Mouse (Mus musculus) forebrain, embryonic 13.5 days (tissue): ENCODE results near the gene Atr. TPM values are rescaled to one million over a fixed set of nuclear protein-coding genes. Genes with fewer than 3 reads are reported as not detected.
A peak's percentile ranks its signal among the peaks of the same experiment; 100 is the strongest.
"Not testable (repeated sequence)": the region's sequence is repeated elsewhere in the genome, so short reads cannot be mapped to it uniquely, and the experiment has no call there.

ENCODE experiments used
- ATAC-seq: fragments of 200-750 bp; cut with Nextera tagmentation; 2 replicates; pipeline ENCODE4 v1.8.0; 2017
- H3K27ac ChIP-seq: fragments of 300-500 bp; sonication (generic); 2 replicates; pipeline ENCODE4 v1.5.1; 2015; ENCODE audit warnings: inconsistent platforms, mild to moderate bottlenecking, moderate library complexity
- H3K27me3 ChIP-seq: fragments of 300-500 bp; sonication (generic); 2 replicates; pipeline ENCODE4 v1.6.1; 2015; ENCODE audit warnings: mild to moderate bottlenecking, inconsistent platforms
- H3K36me3 ChIP-seq: fragments of 300-500 bp; sonication (generic); 2 replicates; pipeline ENCODE4 v1.6.1; 2015; ENCODE audit warnings: mild to moderate bottlenecking, inconsistent platforms; ENCODE audit not compliant: poor library complexity, severe bottlenecking
- H3K4me1 ChIP-seq: fragments of 300-500 bp; sonication (generic); 2 replicates; pipeline ENCODE4 v1.6.1; 2015; ENCODE audit warnings: inconsistent platforms
- H3K4me2 ChIP-seq: fragments of 300-500 bp; sonication (generic); 2 replicates; pipeline ENCODE4 v1.6.1; 2015; ENCODE audit warnings: inconsistent platforms, mild to moderate bottlenecking, moderate library complexity
- H3K4me3 ChIP-seq: fragments of 300-500 bp; sonication (generic); 2 replicates; pipeline ENCODE4 v1.5.1; 2015; ENCODE audit warnings: mild to moderate bottlenecking, inconsistent platforms
- H3K9ac ChIP-seq: fragments of 300-500 bp; sonication (generic); 2 replicates; pipeline ENCODE4 v1.6.1; 2015; ENCODE audit warnings: mild to moderate bottlenecking, inconsistent platforms
- H3K9me3 ChIP-seq: fragments of 300-500 bp; sonication (generic); replicated peaks from 2 replicates; pipeline ENCODE4 v1.6.1; 2016; ENCODE audit warnings: inconsistent platforms
- WGBS: fragments of 180-500 bp; shearing (Covaris S2); methylation state at CpG from one replicate; pipeline ENCODE4 v1.1.7; 2015; 5-methylcytosine and 5-hydroxymethylcytosine counted together
- polyA plus RNA-seq: library from polyadenylated mRNA; unstranded; fragments of >200 nt; fragmentation: Nextera tagmentation; extraction: Ambion mirVana; gene quantifications from 2 replicates; pipeline ENCODE4 v1.2.1, GENCODE M21; 2015

Atr gene
- polyA plus RNA-seq, 1 experiment from 2014 or later, result 17.4 TPM

GRCm38 (mm10) chr9:95954226-95954584 is 96.8 kb downstream of the Atr start:
- H3K36me3 ChIP-seq, result peaks cover 13% of the 10 kb centered on the region; the same call in 1 of the 2 replicates
- H3K9ac ChIP-seq, result peak overlapping the region; percentile 87
- H3K4me3 ChIP-seq, result peak overlapping the region; percentile 79
- H3K9me3 ChIP-seq, result no peaks in the 10 kb centered on the region
- H3K4me1 ChIP-seq, result peaks cover 11% of the 10 kb centered on the region; the same call in 1 of the 2 replicates
- under 1% methylated on average over 7 of the region's 7 CpGs for WGBS
- peak overlapping the region; percentile 81; the same call in 1 of the 2 replicates for H3K27ac ChIP-seq
- H3K27me3 ChIP-seq, result no peaks in the 10 kb centered on the region
- ATAC-seq, result peak; percentile 84
- H3K4me2 ChIP-seq, result peak overlapping the region; percentile 73

GRCm38 (mm10) chr9:95954585-95955461 is 97.4 kb downstream of the Atr start, which contains the start of gene Xrn1:
Xrn1 (plus strand) TSS chr9:95954760.
- Histone ChIP-seq H3K4me1 (peaks cover 11% of the 10 kb centered on the region; the same call in 1 of the 2 replicates), H3K4me3 (peak within 1 kb of the TSS; percentile 79), H3K27ac (peak within 1 kb of the TSS; percentile 81), H3K36me3 (peaks cover 13% of the 10 kb centered on the region), H3K27me3 (no peaks in the 10 kb centered on the region), H3K4me2 (peak within 1 kb of the TSS; percentile 73), H3K9me3 (no peaks in the 10 kb centered on the region), H3K9ac (peak within 1 kb of the TSS; percentile 87)
- ATAC-seq, result peak; percentile 99
- under 1% methylated on average over 57 of the region's 57 CpGs for WGBS

GRCm38 (mm10) chr9:95957611-95958010 is 100.2 kb downstream of the Atr start:
- H3K4me3 ChIP-seq, result no peak overlapping the region
- WGBS, result 86% methylated on average over 2 of the region's 2 CpGs
- H3K27me3 ChIP-seq, result no peaks in the 10 kb centered on the region
- peaks cover 13% of the 10 kb centered on the region for H3K36me3 ChIP-seq
- ATAC-seq, result no peak
- no peak overlapping the region for H3K9ac ChIP-seq
- H3K4me1 ChIP-seq, result peaks cover 11% of the 10 kb centered on the region; the same call in 1 of the 2 replicates
- no peaks in the 10 kb centered on the region for H3K9me3 ChIP-seq
- H3K4me2 ChIP-seq, result no peak overlapping the region
- no peak overlapping the region for H3K27ac ChIP-seq

- Histone ChIP-seq H3K9ac (no peak overlapping the region), H3K4me1 (peaks cover 11% of the 10 kb centered on the region; the same call in 1 of the 2 replicates), H3K4me2 (no peak overlapping the region), H3K4me3 (no peak overlapping the region), H3K36me3 (peaks cover 13% of the 10 kb centered on the region), H3K27ac (no peak overlapping the region), H3K9me3 (no peaks in the 10 kb centered on the region), H3K27me3 (no peaks in the 10 kb centered on the region)
- ATAC-seq, result no peak
- WGBS, result 96% methylated on average over 7 of the region's 7 CpGs
Observed at GRCm38 (mm10) chr9:95958041-95958730, 100.8 kb downstream of the Atr start.

GRCm38 (mm10) chr9:95958731-95959105 is 101.3 kb downstream of the Atr start:
- not testable (repeated sequence) for H3K4me2 ChIP-seq, ATAC-seq, H3K4me3 ChIP-seq, H3K9ac ChIP-seq, H3K27ac ChIP-seq, H3K27me3 ChIP-seq, H3K9me3 ChIP-seq, H3K4me1 ChIP-seq
- H3K36me3 ChIP-seq, result peaks cover 13% of the 10 kb centered on the region
- 93% methylated on average over 2 of the region's 2 CpGs for WGBS

- Histone ChIP-seq H3K4me2 (no peak overlapping the region), H3K9ac (no peak overlapping the region), H3K4me1 (peaks cover 6% of the 10 kb centered on the region; the same call in 1 of the 2 replicates), H3K27ac (no peak overlapping the region), H3K36me3 (peaks cover 18% of the 10 kb centered on the region), H3K9me3 (no peaks in the 10 kb centered on the region), H3K4me3 (no peak overlapping the region), H3K27me3 (no peaks in the 10 kb centered on the region)
- WGBS, result 76% methylated on average over 6 of the region's 6 CpGs
- no peak for ATAC-seq
Observed at GRCm38 (mm10) chr9:95959246-95959645, 101.8 kb downstream of the Atr start.

- ATAC-seq, result no peak
- Histone ChIP-seq H3K27me3 (no peaks in the 10 kb centered on the region), H3K4me3 (no peak overlapping the region), H3K27ac (no peak overlapping the region), H3K9ac (no peak overlapping the region), H3K4me2 (no peak overlapping the region), H3K36me3 (peaks cover 24% of the 10 kb centered on the region), H3K9me3 (no peaks in the 10 kb centered on the region), H3K4me1 (peaks cover 6% of the 10 kb centered on the region; the same call in 1 of the 2 replicates)
- WGBS, result 97% methylated on average over 3 of the region's 3 CpGs
Observed at GRCm38 (mm10) chr9:95959732-95960428, 102.5 kb downstream of the Atr start.

- Histone ChIP-seq H3K36me3 (peaks cover 29% of the 10 kb centered on the region), H3K9me3 (no peaks in the 10 kb centered on the region), H3K4me2 (no peak overlapping the region), H3K27ac (no peak overlapping the region), H3K4me1 (peaks cover 6% of the 10 kb centered on the region; the same call in 1 of the 2 replicates), H3K9ac (no peak overlapping the region), H3K4me3 (no peak overlapping the region), H3K27me3 (no peaks in the 10 kb centered on the region)
- ATAC-seq, result no peak
Observed at GRCm38 (mm10) chr9:95961058-95961457, 103.7 kb downstream of the Atr start.

GRCm38 (mm10) chr9:95964037-95964436 is 106.6 kb downstream of the Atr start:
- no peak for ATAC-seq
- no peak overlapping the region for H3K4me2 ChIP-seq
- H3K27ac ChIP-seq, result no peak overlapping the region
- no peak overlapping the region for H3K4me3 ChIP-seq
- H3K9ac ChIP-seq, result no peak overlapping the region
- H3K27me3 ChIP-seq, result no peaks in the 10 kb centered on the region
- H3K36me3 ChIP-seq, result peaks cover 25% of the 10 kb centered on the region
- no peaks in the 10 kb centered on the region for H3K4me1 ChIP-seq
- 97% methylated on average over 13 of the region's 13 CpGs for WGBS
- no peaks in the 10 kb centered on the region for H3K9me3 ChIP-seq

- Histone ChIP-seq H3K27me3 (no peaks in the 10 kb centered on the region), H3K4me2 (no peak overlapping the region), H3K4me3 (no peak overlapping the region), H3K36me3 (peaks cover 66% of the 10 kb centered on the region), H3K9ac (no peak overlapping the region), H3K27ac (no peak overlapping the region), H3K9me3 (no peaks in the 10 kb centered on the region), H3K4me1 (no peaks in the 10 kb centered on the region)
- WGBS, result 94% methylated on average over 2 of the region's 2 CpGs
- ATAC-seq, result no peak
Observed at GRCm38 (mm10) chr9:95978279-95978678, 120.9 kb downstream of the Atr start.

- Histone ChIP-seq H3K27me3 (no peaks in the 10 kb centered on the region), H3K27ac (no peak overlapping the region), H3K4me1 (no peaks in the 10 kb centered on the region), H3K4me3 (no peak overlapping the region), H3K9me3 (no peaks in the 10 kb centered on the region), H3K36me3 (peaks cover 67% of the 10 kb centered on the region), H3K9ac (no peak overlapping the region), H3K4me2 (no peak overlapping the region)
- no peak for ATAC-seq
- WGBS, result 85% methylated on average over 6 of the region's 6 CpGs
Observed at GRCm38 (mm10) chr9:95979896-95980295, 122.5 kb downstream of the Atr start.

- Histone ChIP-seq H3K4me1 (no peaks in the 10 kb centered on the region), H3K36me3 (peaks cover 54% of the 10 kb centered on the region), H3K9ac (no peak overlapping the region), H3K4me3 (no peak overlapping the region), H3K9me3 (no peaks in the 10 kb centered on the region), H3K27ac (no peak overlapping the region), H3K27me3 (no peaks in the 10 kb centered on the region), H3K4me2 (no peak overlapping the region)
- no peak for ATAC-seq
- WGBS, result 96% methylated on average over 2 of the region's 2 CpGs
Observed at GRCm38 (mm10) chr9:95992255-95992654, 134.9 kb downstream of the Atr start.
